Mouse (Mus musculus) cortical plate, adult 2 months (tissue): Measurements from ENCODE around the gene Efnb2. TPM values are rescaled to one million over a fixed set of nuclear protein-coding genes. Genes with fewer than 3 reads are reported as not detected.

Experiments
- H3K27ac ChIP-seq: fragments of 200-500 bp; 2 replicates; pipeline ENCODE4 v1.5.1; 2012; ENCODE audit warnings: low read length, control low read depth, inconsistent platforms; ENCODE audit not compliant: insufficient read depth
- H3K4me1 ChIP-seq: fragments of 200-500 bp; 2 replicates; pipeline ENCODE4 v1.6.1; 2011; ENCODE audit warnings: low read length; ENCODE audit not compliant: control insufficient read depth, insufficient read depth
- H3K4me3 ChIP-seq: fragments of 200-500 bp; 2 replicates; pipeline ENCODE4 v1.5.1; 2011; ENCODE audit warnings: mild to moderate bottlenecking, low read length, control low read depth; ENCODE audit not compliant: insufficient read depth
- CTCF ChIP-seq: fragments of 200-500 bp; IDR thresholded peaks from 2 replicates; pipeline ENCODE4 v1.5.1; 2011; ENCODE audit warnings: mild to moderate bottlenecking, control low read depth, low read length; ENCODE audit not compliant: insufficient read depth; ENCODE audit errors: extremely low read depth
- POLR2A ChIP-seq: fragments of 200-500 bp; IDR thresholded peaks from 2 replicates; pipeline ENCODE4 v1.6.1; 2011; ENCODE audit warnings: mild to moderate bottlenecking, low read length, control low read depth; ENCODE audit not compliant: insufficient read depth; ENCODE audit errors: extremely low read depth
- polyA plus RNA-seq: library from polyadenylated mRNA; depleted of rRNA; stranded (reverse); fragments of >200 nt; gene quantifications from 2 replicates; pipeline ENCODE4 v1.2.3, GENCODE M21; 2012

The Efnb2 gene
- polyA plus RNA-seq, 1 experiment = 29.6 TPM

- TF ChIP-seq CTCF = no peak
- TF ChIP-seq POLR2A = no peak
- peaks cover 18% of the 10 kb centered on the region for H3K4me1 ChIP-seq
- no peak overlapping the region for H3K4me3 ChIP-seq
- no peak overlapping the region for H3K27ac ChIP-seq
Measured at GRCm38 (mm10) chr8:8647319-8647718, 13.7 kb downstream of the Efnb2 start.

- Histone ChIP-seq H3K4me1 (peaks cover 12% of the 10 kb centered on the region), H3K4me3 (no peak overlapping the region), H3K27ac (no peak overlapping the region)
- no peak for TF ChIP-seq POLR2A
- TF ChIP-seq CTCF = no peak
Measured at GRCm38 (mm10) chr8:8644160-8644915, 16.7 kb downstream of the Efnb2 start.

GRCm38 (mm10) chr8:8640264-8640588 is 20.8 kb downstream of the Efnb2 start:
- H3K4me1 ChIP-seq = peaks cover 7% of the 10 kb centered on the region; the same call in 1 of the 2 replicates

GRCm38 (mm10) chr8:8639569-8640263 is 21.3 kb downstream of the Efnb2 start:
- Histone ChIP-seq H3K4me3 (no peak overlapping the region), H3K4me1 (peaks cover 7% of the 10 kb centered on the region; the same call in 1 of the 2 replicates), H3K27ac (no peak overlapping the region)
- TF ChIP-seq CTCF (no peak), POLR2A (no peak)

More at GRCm38 (mm10) chr8:8640264-8640588, 20.8 kb downstream of the Efnb2 start:
- no peak overlapping the region for H3K4me3 ChIP-seq
- no peak overlapping the region for H3K27ac ChIP-seq
- TF ChIP-seq POLR2A = no peak
- no peak for TF ChIP-seq CTCF

- TF ChIP-seq POLR2A = no peak
- TF ChIP-seq CTCF = no peak
- Histone ChIP-seq H3K4me3 (no peak overlapping the region), H3K27ac (no peak overlapping the region), H3K4me1 (peaks cover 9% of the 10 kb centered on the region)
Measured at GRCm38 (mm10) chr8:8631394-8631793, 29.6 kb downstream of the Efnb2 start.

GRCm38 (mm10) chr8:8624017-8624416 is 37.0 kb downstream of the Efnb2 start:
- TF ChIP-seq CTCF (no peak), POLR2A (no peak)
- H3K27ac ChIP-seq = peak overlapping the region; percentile 0; the same call in 1 of the 2 replicates
- H3K4me3 ChIP-seq = no peak overlapping the region
- peaks cover 15% of the 10 kb centered on the region for H3K4me1 ChIP-seq

GRCm38 (mm10) chr8:8623486-8623885 is 37.6 kb downstream of the Efnb2 start:
- Histone ChIP-seq H3K27ac (peak overlapping the region; percentile 0; the same call in 1 of the 2 replicates), H3K4me3 (no peak overlapping the region), H3K4me1 (peaks cover 15% of the 10 kb centered on the region)
- TF ChIP-seq CTCF = no peak
- TF ChIP-seq POLR2A = no peak

GRCm38 (mm10) chr8:8622476-8622875 is 38.6 kb downstream of the Efnb2 start:
- H3K27ac ChIP-seq = no peak overlapping the region
- peaks cover 15% of the 10 kb centered on the region for H3K4me1 ChIP-seq
- no peak for TF ChIP-seq CTCF
- no peak for TF ChIP-seq POLR2A
- no peak overlapping the region for H3K4me3 ChIP-seq

GRCm38 (mm10) chr8:8622031-8622430 is 39.0 kb downstream of the Efnb2 start:
- Histone ChIP-seq H3K27ac (peak overlapping the region; percentile 10; the same call in 1 of the 2 replicates), H3K4me1 (peaks cover 15% of the 10 kb centered on the region), H3K4me3 (no peak overlapping the region)
- TF ChIP-seq POLR2A = no peak
- no peak for TF ChIP-seq CTCF
